Mouse (Mus musculus) liver, adult (tissue): ENCODE measurements at regions not wholly inside any gene's neighbourhood (a gene's known extent, or its start where the extent isn't known, plus 50 kb on each side); places are given as distances from the start of the nearest gene placed in this dataset.
A peak's percentile ranks its signal among the peaks of the same experiment; 100 is the strongest.

Source experiments
- GATA4 ChIP-seq: IDR thresholded peaks from 2 replicates; pipeline ENCODE4 v1.6.1; 2014; ENCODE audit warnings: mild to moderate bottlenecking, low read length; ENCODE audit not compliant: insufficient replicate concordance

GRCm38 (mm10) chr1:157018726-157019125, 79.3 kb upstream of the Ralgps2 start:
- no peak for TF ChIP-seq GATA4

GRCm38 (mm10) chr1:157017198-157017994, 78.0 kb upstream of the Ralgps2 start:
- TF ChIP-seq GATA4 = no peak

GRCm38 (mm10) chr1:157016625-157017024, 77.2 kb upstream of the Ralgps2 start:
- no peak for TF ChIP-seq GATA4

- peak; percentile 56; the same call in 1 of the 2 replicates for TF ChIP-seq GATA4
Measured at GRCm38 (mm10) chr1:157014532-157015497, 75.4 kb upstream of the Ralgps2 start.

- TF ChIP-seq GATA4 = no peak
Measured at GRCm38 (mm10) chr1:157013669-157014048, 74.2 kb upstream of the Ralgps2 start.

GRCm38 (mm10) chr1:157012950-157013668, 73.7 kb upstream of the Ralgps2 start:
- TF ChIP-seq GATA4 = peak; percentile 95

GRCm38 (mm10) chr1:157011226-157011625, 71.8 kb upstream of the Ralgps2 start:
- TF ChIP-seq GATA4 = no peak

GRCm38 (mm10) chr1:157009427-157009826, 70.0 kb upstream of the Ralgps2 start:
- no peak for TF ChIP-seq GATA4

- TF ChIP-seq GATA4 = no peak
Measured at GRCm38 (mm10) chr1:157007891-157008730, 68.7 kb upstream of the Ralgps2 start.

- no peak for TF ChIP-seq GATA4
Measured at GRCm38 (mm10) chr1:157004312-157005074, 65.1 kb upstream of the Ralgps2 start.

GRCm38 (mm10) chr1:157003034-157003433, 63.6 kb upstream of the Ralgps2 start:
- no peak for TF ChIP-seq GATA4

- no peak for TF ChIP-seq GATA4
Measured at GRCm38 (mm10) chr1:157002258-157002657, 62.8 kb upstream of the Ralgps2 start.

- no peak for TF ChIP-seq GATA4
Measured at GRCm38 (mm10) chr1:157001008-157001660, 61.7 kb upstream of the Ralgps2 start.

GRCm38 (mm10) chr1:156999947-157000346, 60.5 kb upstream of the Ralgps2 start:
- no peak for TF ChIP-seq GATA4

GRCm38 (mm10) chr1:156999272-156999671, 59.8 kb upstream of the Ralgps2 start:
- no peak for TF ChIP-seq GATA4
